Mouse (Mus musculus) olfactory bulb, adult 2 months (tissue): ENCODE results near the gene Car15. TPM values are rescaled to one million over a fixed set of nuclear protein-coding genes. Genes with fewer than 3 reads are reported as not detected.

ENCODE experiments used
- H3K27ac ChIP-seq: fragments of 200-500 bp; 2 replicates; pipeline ENCODE4 v1.5.1; 2012; ENCODE audit warnings: low read depth, low read length; ENCODE audit not compliant: insufficient read depth
- H3K4me1 ChIP-seq: fragments of 200-500 bp; 2 replicates; pipeline ENCODE4 v1.6.1; 2012; ENCODE audit warnings: low read length; ENCODE audit not compliant: control insufficient read depth, insufficient read depth
- H3K4me3 ChIP-seq: fragments of 200-500 bp; 2 replicates; pipeline ENCODE4 v1.5.1; 2012; ENCODE audit warnings: mild to moderate bottlenecking, low read depth, low read length, moderate library complexity; ENCODE audit not compliant: insufficient read depth
- CTCF ChIP-seq: fragments of 200-500 bp; IDR thresholded peaks from 2 replicates; pipeline ENCODE4 v1.5.1; 2012; ENCODE audit warnings: low read depth, mild to moderate bottlenecking, low read length, moderate library complexity; ENCODE audit not compliant: insufficient read depth
- POLR2A ChIP-seq: fragments of 200-500 bp; IDR thresholded peaks from 2 replicates; pipeline ENCODE4 v1.6.1; 2012; ENCODE audit warnings: mild to moderate bottlenecking, low read depth, low read length, moderate library complexity; ENCODE audit not compliant: insufficient read depth
- WGBS: fragments of 180-500 bp; shearing (Covaris S2); methylation state at CpG from one replicate; pipeline ENCODE4 v1.1.7; 2018; 5-methylcytosine and 5-hydroxymethylcytosine counted together
- polyA plus RNA-seq: library from polyadenylated mRNA; stranded (reverse); fragments of >200 nt; gene quantifications from 2 replicates; pipeline ENCODE4 v1.2.4, GENCODE M21; 2012; ENCODE audit warnings: low replicate concordance; ENCODE audit not compliant: missing spikeins, insufficient read depth, insufficient read length

Car15 gene
- not detected in 2 replicates for polyA plus RNA-seq

- TF ChIP-seq POLR2A, result no peak
- TF ChIP-seq CTCF, result no peak
- no peak within 1 kb of the TSS for H3K4me3 ChIP-seq
- WGBS, result 83% methylated on average over 6 of the region's 6 CpGs
- peaks cover 11% of the 10 kb centered on the region for H3K4me1 ChIP-seq
- no peak within 1 kb of the TSS for H3K27ac ChIP-seq
Measured at GRCm38 (mm10) chr16:17838051-17838450, at the start of gene Car15. Gene Car15, minus strand, starts transcription at chr16:17838364.

- H3K27ac ChIP-seq, result no peak overlapping the region
- TF ChIP-seq CTCF, result no peak
- TF ChIP-seq POLR2A, result no peak
- peaks cover 10% of the 10 kb centered on the region for H3K4me1 ChIP-seq
- WGBS, result 88% methylated on average over 6 of the region's 6 CpGs
- no peak overlapping the region for H3K4me3 ChIP-seq
Measured at GRCm38 (mm10) chr16:17884116-17884515, 46.0 kb upstream of the Car15 start.

DNA sequence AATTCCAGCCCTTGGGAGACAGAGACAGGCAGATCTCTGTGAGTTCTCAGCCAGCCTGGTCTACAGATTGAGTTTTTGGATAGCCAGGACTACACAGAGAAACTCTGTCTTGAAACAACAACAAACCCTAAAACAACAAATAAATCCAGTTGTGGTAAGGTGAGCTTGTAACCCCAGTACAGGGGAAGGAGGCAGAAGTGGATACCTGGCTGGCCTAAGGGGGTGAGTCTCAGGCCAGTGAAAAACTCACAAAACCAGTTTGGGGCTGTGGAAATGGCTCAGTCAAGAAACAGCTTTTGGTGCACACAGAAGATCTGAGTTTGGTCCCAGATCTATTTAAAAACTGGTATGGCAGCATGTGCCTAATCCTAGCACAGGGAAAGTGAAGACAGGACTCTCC is 44.0 kb upstream of the Car15 start:
- Histone ChIP-seq H3K27ac (no peak overlapping the region), H3K4me1 (peaks cover 10% of the 10 kb centered on the region), H3K4me3 (no peak overlapping the region)
- no peak for TF ChIP-seq CTCF

DNA sequence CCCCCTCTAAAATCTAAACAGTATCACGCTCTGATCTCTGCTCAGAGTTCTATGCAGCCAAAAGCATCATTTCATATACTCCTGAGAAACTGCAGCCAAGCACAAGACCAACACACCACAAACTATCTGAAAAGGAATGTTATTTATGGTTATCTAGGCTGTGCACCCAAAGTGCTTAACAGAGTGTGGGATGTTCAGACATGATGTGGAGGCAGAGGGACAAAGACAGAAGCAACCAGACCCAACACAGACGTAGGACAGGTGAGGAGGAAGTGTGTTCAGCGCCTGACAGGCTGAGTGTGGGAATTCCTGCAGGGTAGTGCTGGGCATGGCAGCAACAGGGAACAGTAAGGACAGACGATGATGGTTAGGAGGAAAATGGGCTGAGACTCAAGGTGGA is 41.4 kb upstream of the Car15 start:
- 73% methylated on average over 4 of the region's 4 CpGs for WGBS
- H3K4me3 ChIP-seq, result no peak overlapping the region
- H3K4me1 ChIP-seq, result peaks cover 4% of the 10 kb centered on the region; the same call in 1 of the 2 replicates
- no peak for TF ChIP-seq CTCF
- no peak overlapping the region for H3K27ac ChIP-seq

GRCm38 (mm10) chr16:17876096-17876495 is 37.9 kb upstream of the Car15 start:
- Histone ChIP-seq H3K4me1 (peaks cover 8% of the 10 kb centered on the region; the same call in 1 of the 2 replicates), H3K27ac (no peak overlapping the region), H3K4me3 (no peak overlapping the region)
- WGBS, result 77% methylated on average over 1 of the region's 1 CpGs
- TF ChIP-seq CTCF, result no peak

DNA sequence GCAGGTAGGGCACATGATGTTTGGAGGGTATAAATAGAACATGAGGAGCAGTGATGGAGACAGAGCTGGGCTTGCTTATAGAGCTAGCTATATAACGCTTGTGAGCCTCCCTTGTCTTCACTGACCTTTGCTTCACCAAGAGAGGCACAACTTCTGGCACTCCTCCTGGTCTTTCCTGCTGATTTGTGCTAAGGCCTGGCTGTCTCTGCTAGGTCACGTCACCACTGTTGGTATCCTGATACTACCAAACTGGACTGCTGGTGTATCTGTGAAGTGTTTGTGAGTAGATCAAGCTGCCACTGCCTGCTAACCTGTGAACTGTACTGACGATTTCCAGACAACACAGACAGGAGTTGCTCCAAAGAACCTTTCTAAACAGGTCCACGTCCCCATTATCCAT is 37.0 kb upstream of the Car15 start:
- no peak overlapping the region for H3K4me3 ChIP-seq
- peaks cover 8% of the 10 kb centered on the region; the same call in 1 of the 2 replicates for H3K4me1 ChIP-seq
- H3K27ac ChIP-seq, result no peak overlapping the region
- no peak for TF ChIP-seq CTCF
- TF ChIP-seq POLR2A, result no peak
- 78% methylated on average over 4 of the region's 4 CpGs for WGBS

DNA sequence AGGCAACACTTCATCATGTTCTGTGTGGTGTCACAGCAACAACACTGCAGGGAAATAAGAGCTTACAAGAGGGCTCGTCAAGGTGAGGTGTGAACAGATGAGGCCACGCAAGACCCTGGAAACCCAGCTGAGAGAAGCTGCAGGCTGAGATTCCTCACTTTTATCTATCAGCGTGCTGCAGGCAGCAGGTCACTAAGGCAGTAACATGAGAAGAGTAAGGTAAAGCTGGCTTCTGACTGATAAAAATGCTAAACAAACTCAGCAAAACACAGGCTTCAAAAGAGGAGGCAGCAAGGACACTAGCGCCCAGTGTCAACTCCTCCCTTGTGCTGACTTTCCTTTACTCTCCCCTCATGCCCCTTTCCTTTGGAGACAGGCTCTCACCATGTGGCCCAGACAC is 34.8 kb upstream of the Car15 start:
- Histone ChIP-seq H3K4me1 (0 out of 2 replicates have a peak, but pooled peaks cover 6% of the 10 kb centered on the region), H3K27ac (no peak overlapping the region), H3K4me3 (no peak overlapping the region)
- TF ChIP-seq CTCF, result no peak
- no peak for TF ChIP-seq POLR2A
- 84% methylated on average over 4 of the region's 4 CpGs for WGBS

DNA sequence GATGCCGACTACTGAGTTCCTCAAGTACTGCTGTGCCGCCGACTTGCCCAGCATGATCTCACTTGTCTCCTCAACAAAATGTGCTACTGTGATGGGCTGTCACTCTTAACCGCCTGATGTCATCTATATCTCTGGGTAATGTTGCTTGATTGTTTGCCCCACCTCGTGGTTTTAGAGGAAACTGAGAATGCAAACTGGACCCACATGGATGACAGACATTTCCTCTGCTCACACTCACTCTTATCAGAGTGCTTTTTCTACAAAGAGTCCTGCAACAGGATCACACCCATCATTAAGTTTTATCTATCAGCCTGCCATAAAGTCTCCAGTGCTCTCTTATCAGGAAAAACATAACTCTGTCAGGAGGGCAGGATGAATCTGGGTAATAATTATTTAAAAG is 33.1 kb upstream of the Car15 start:
- TF ChIP-seq POLR2A, result no peak
- no peak for TF ChIP-seq CTCF
- Histone ChIP-seq H3K4me3 (no peak overlapping the region), H3K4me1 (0 out of 2 replicates have a peak, but pooled peaks cover 6% of the 10 kb centered on the region), H3K27ac (no peak overlapping the region)
- 57% methylated on average over 5 of the region's 5 CpGs for WGBS

DNA sequence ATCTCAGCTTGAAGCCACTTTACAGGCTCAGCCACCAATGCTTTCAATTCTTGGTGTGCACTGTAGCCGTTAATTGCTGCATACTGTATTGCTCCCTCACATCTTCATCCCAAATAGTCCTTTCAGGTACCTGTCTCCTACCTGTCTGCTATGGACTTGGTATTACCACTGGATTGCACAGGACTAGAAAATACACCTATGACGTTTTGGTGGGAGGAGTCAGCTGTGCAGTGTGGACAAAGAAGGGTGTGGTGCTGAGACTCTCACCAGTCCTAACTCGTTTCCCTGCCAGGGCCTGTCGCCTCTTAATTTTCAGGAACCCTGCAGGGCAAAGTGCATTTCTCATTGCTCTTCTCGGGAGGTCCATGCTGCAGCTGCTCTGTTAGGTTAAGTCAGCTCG is 27.6 kb upstream of the Car15 start:
- 64% methylated on average over 6 of the region's 6 CpGs for WGBS
- TF ChIP-seq POLR2A (no peak), CTCF (no peak)
- peaks cover 5% of the 10 kb centered on the region; the same call in 1 of the 2 replicates for H3K4me1 ChIP-seq
- H3K27ac ChIP-seq, result no peak overlapping the region
- H3K4me3 ChIP-seq, result no peak overlapping the region

GRCm38 (mm10) chr16:17865293-17865692 is 27.1 kb upstream of the Car15 start:
- Histone ChIP-seq H3K4me3 (no peak overlapping the region), H3K27ac (no peak overlapping the region), H3K4me1 (peaks cover 5% of the 10 kb centered on the region; the same call in 1 of the 2 replicates)
- no peak for TF ChIP-seq CTCF
- no peak for TF ChIP-seq POLR2A
- WGBS, result 96% methylated on average over 2 of the region's 2 CpGs
